Mouse (Mus musculus) liver, adult 2 months (tissue): ENCODE measurements around the gene Stx3. TPM values are rescaled to one million over a fixed set of nuclear protein-coding genes. Genes with fewer than 3 reads are reported as not detected.

Source experiments
- DNase-seq: peaks from one replicate; pipeline ENCODE4 v3.0.0-alpha.2; 2011; ENCODE audit warnings: low read depth, low spot score; ENCODE audit errors: extremely low read depth
- H3K27ac ChIP-seq: fragments of 200-500 bp; replicated peaks from 2 replicates; pipeline ENCODE4 v1.5.1; 2012; ENCODE audit warnings: low read depth, mild to moderate bottlenecking, control low read depth, inconsistent platforms, low read length; ENCODE audit not compliant: insufficient read depth
- H3K27me3 ChIP-seq: fragments of 200-500 bp; 2 replicates; pipeline ENCODE4 v1.6.1; 2012; ENCODE audit warnings: mild to moderate bottlenecking, moderate library complexity, low read length, inconsistent platforms; ENCODE audit not compliant: control insufficient read depth, insufficient read depth
- H3K36me3 ChIP-seq: fragments of 200-500 bp; 2 replicates; pipeline ENCODE4 v1.6.1; 2012; ENCODE audit warnings: low read length, inconsistent platforms; ENCODE audit not compliant: control insufficient read depth, insufficient read depth
- H3K4me1 ChIP-seq: fragments of 200-500 bp; 2 replicates; pipeline ENCODE4 v1.6.1; 2011; ENCODE audit warnings: low read length; ENCODE audit not compliant: control insufficient read depth, insufficient read depth
- H3K4me3 ChIP-seq: fragments of 200-500 bp; 2 replicates; pipeline ENCODE4 v1.5.1; 2011; ENCODE audit warnings: low read depth, mild to moderate bottlenecking, control low read depth, low read length, moderate library complexity; ENCODE audit not compliant: insufficient read depth
- H3K79me2 ChIP-seq: fragments of 200-500 bp; 2 replicates; pipeline ENCODE4 v1.6.1; 2012; ENCODE audit warnings: inconsistent platforms, mild to moderate bottlenecking, low read length, moderate library complexity; ENCODE audit not compliant: control insufficient read depth, insufficient read depth
- H3K9ac ChIP-seq: fragments of 200-500 bp; 2 replicates; pipeline ENCODE4 v1.6.1; 2012; ENCODE audit warnings: low read depth, mild to moderate bottlenecking, control low read depth, inconsistent platforms, low read length
- CTCF ChIP-seq: fragments of 200-500 bp; IDR thresholded peaks from 2 replicates; pipeline ENCODE4 v1.5.1; 2011; ENCODE audit warnings: low read depth, low read length, control low read depth
- POLR2A ChIP-seq: fragments of 200-500 bp; IDR thresholded peaks from 2 replicates; pipeline ENCODE4 v1.6.1; 2011; ENCODE audit warnings: low read length, control low read depth; ENCODE audit not compliant: insufficient read depth; ENCODE audit errors: extremely low read depth
- WGBS: fragments of 180-500 bp; shearing (Covaris S2); methylation state at CpG from one replicate; pipeline ENCODE4 v1.1.7; 2018; 5-methylcytosine and 5-hydroxymethylcytosine counted together
- polyA plus RNA-seq: library from polyadenylated mRNA; depleted of rRNA; stranded (reverse); fragments of >200 nt; gene quantifications from 2 replicates; pipeline ENCODE4 v1.2.3, GENCODE M21; 2012
- total RNA-seq: library from RNA; depleted of rRNA; stranded (reverse); fragments of >200 nt; gene quantifications from 2 replicates; pipeline ENCODE4 v1.2.3, GENCODE M21; 2014

The Stx3 gene
- total and polyA plus RNA-seq, 2 experiments: 0.46 to 1.5 TPM

- Histone ChIP-seq H3K79me2 (no peaks in the 10 kb centered on the region), H3K27ac (no peak overlapping the region), H3K36me3 (peaks cover 15% of the 10 kb centered on the region), H3K4me1 (peaks cover 4% of the 10 kb centered on the region), H3K9ac (no peak overlapping the region), H3K4me3 (no peak overlapping the region), H3K27me3 (no peaks in the 10 kb centered on the region)
- DNase-seq: no peak
- TF ChIP-seq POLR2A (no peak), CTCF (no peak)
- WGBS: 90% methylated on average over 5 of the region's 5 CpGs
Observed at GRCm38 (mm10) chr19:11769257-11769920, 49.8 kb downstream of the Stx3 start.

GRCm38 (mm10) chr19:11768163-11768562 lies 51.0 kb downstream of the Stx3 start:
- Histone ChIP-seq H3K36me3 (peaks cover 5% of the 10 kb centered on the region; the same call in 1 of the 2 replicates), H3K27ac (no peak overlapping the region), H3K79me2 (no peaks in the 10 kb centered on the region), H3K4me3 (no peak overlapping the region), H3K4me1 (peaks cover 4% of the 10 kb centered on the region), H3K27me3 (no peaks in the 10 kb centered on the region), H3K9ac (no peak overlapping the region)
- TF ChIP-seq POLR2A (no peak), CTCF (peak; percentile 79)
- peak; percentile 53 for DNase-seq
- 10% methylated on average over 3 of the region's 3 CpGs for WGBS

GRCm38 (mm10) chr19:11766413-11766812 lies 52.8 kb downstream of the Stx3 start:
- Histone ChIP-seq H3K27me3 (no peaks in the 10 kb centered on the region), H3K4me1 (peaks cover 4% of the 10 kb centered on the region), H3K36me3 (no peaks in the 10 kb centered on the region), H3K79me2 (no peaks in the 10 kb centered on the region), H3K9ac (no peak overlapping the region), H3K27ac (no peak overlapping the region; the same call in 1 of the 2 replicates), H3K4me3 (no peak overlapping the region)
- DNase-seq: peak; percentile 26
- TF ChIP-seq CTCF: no peak
- no peak for TF ChIP-seq POLR2A
- 59% methylated on average over 4 of the region's 4 CpGs for WGBS

- 73% methylated on average over 3 of the region's 3 CpGs for WGBS
- TF ChIP-seq POLR2A (no peak), CTCF (no peak)
- no peak for DNase-seq
Observed at GRCm38 (mm10) chr19:11765059-11765458, 54.1 kb downstream of the Stx3 start.

GRCm38 (mm10) chr19:11747298-11747697 lies 71.9 kb downstream of the Stx3 start, which contains the start of gene Gif:
TSS of gene Gif (plus strand) at chr19:11747554.
- Histone ChIP-seq H3K79me2 (no peaks in the 10 kb centered on the region), H3K27me3 (no peaks in the 10 kb centered on the region), H3K27ac (no peak within 1 kb of the TSS), H3K9ac (no peak within 1 kb of the TSS), H3K4me3 (no peak within 1 kb of the TSS), H3K4me1 (no peaks in the 10 kb centered on the region), H3K36me3 (no peaks in the 10 kb centered on the region)
- DNase-seq: no peak
- WGBS: 74% methylated on average over 2 of the region's 2 CpGs
- TF ChIP-seq CTCF: no peak
- TF ChIP-seq POLR2A: no peak

More at GRCm38 (mm10) chr19:11765059-11765458, 54.1 kb downstream of the Stx3 start:
- Histone ChIP-seq H3K9ac (no peak overlapping the region), H3K79me2 (no peaks in the 10 kb centered on the region), H3K27me3 (no peaks in the 10 kb centered on the region), H3K27ac (no peak overlapping the region), H3K36me3 (no peaks in the 10 kb centered on the region), H3K4me1 (no peaks in the 10 kb centered on the region), H3K4me3 (no peak overlapping the region)

- Histone ChIP-seq H3K4me3 (no peak overlapping the region), H3K27ac (no peak overlapping the region), H3K36me3 (no peaks in the 10 kb centered on the region), H3K79me2 (no peaks in the 10 kb centered on the region), H3K4me1 (no peaks in the 10 kb centered on the region), H3K27me3 (no peaks in the 10 kb centered on the region), H3K9ac (no peak overlapping the region)
- DNase-seq: no peak
- TF ChIP-seq POLR2A: no peak
Observed at GRCm38 (mm10) chr19:11745680-11746079, 73.5 kb downstream of the Stx3 start.
